Mouse (Mus musculus): ENCODE measurements around the gene Fuz. TPM values are rescaled to one million over a fixed set of nuclear protein-coding genes. Genes with fewer than 3 reads are reported as not detected.
A peak's percentile ranks its signal among the peaks of the same experiment; 100 is the strongest.

Gene Fuz
- total and polyA plus RNA-seq, 2 experiments from 2014 or later = 10.0 to 50.8 TPM

GRCm38 (mm10) chr7:44888256-44889105 lies 7.4 kb upstream of the Fuz start:
- Histone ChIP-seq H3K27ac (ENCODE audit: low read depth) (peak overlapping the region; percentile 74), H3K4me3 (ENCODE audit: low read depth, low read length) (no peak overlapping the region), H3K9me3 (replicated peaks; ENCODE audit: control insufficient read depth, low read length) (no peaks in the 10 kb centered on the region), H3K4me1 (ENCODE audit: control insufficient read depth, insufficient read depth) (peaks cover 40% of the 10 kb centered on the region), H3K27me3 (ENCODE audit: control insufficient read depth, insufficient read depth, low read length) (no peaks in the 10 kb centered on the region), H3K4me2 (ENCODE audit: low read depth, low read length) (no peak overlapping the region), H3K36me3 (replicated peaks; ENCODE audit: control insufficient read depth, insufficient read depth, low read length) (peaks cover 23% of the 10 kb centered on the region), H3K9ac (replicated peaks; ENCODE audit: low read depth, low read length) (no peak overlapping the region)
- WGBS = 37% methylated on average over 13 of the region's 13 CpGs
- DNase-seq (ENCODE audit: low spot score) (peak; percentile 52), ATAC-seq (ENCODE audit: insufficient read depth, low read depth) (peak; percentile 50)
- TF ChIP-seq CTCF (IDR thresholded peaks at IDR 0.05; ENCODE audit: low read depth) = no peak
- TF ChIP-seq EP300 (IDR thresholded peaks at IDR 0.05; ENCODE audit: low read depth) = peak; percentile 38; the same call in 1 of the 2 replicates

DNA sequence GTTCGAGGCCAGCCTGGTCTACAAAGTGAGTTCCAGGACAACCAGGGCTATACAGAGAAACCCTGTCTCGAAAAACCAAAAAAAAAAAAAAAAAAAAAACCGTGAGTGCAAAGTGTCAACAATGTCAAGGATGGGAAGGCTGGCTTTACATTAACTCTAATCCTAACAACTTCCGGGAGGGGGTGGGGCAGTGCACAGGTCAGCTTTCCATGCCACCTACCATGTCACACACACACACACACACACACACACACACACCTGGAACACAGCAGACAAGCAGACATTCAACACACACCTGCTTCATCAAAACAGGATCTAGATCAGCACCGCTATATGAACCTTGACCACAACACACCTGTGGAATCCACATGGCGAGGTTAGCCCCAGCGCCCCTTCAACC lies 5.7 kb upstream of the Fuz start:
- Histone ChIP-seq H3K4me2 (ENCODE audit: low read depth, low read length) (no peak overlapping the region), H3K4me3 (ENCODE audit: low read depth, low read length) (no peak overlapping the region), H3K27ac (ENCODE audit: low read depth) (no peak overlapping the region), H3K36me3 (replicated peaks; ENCODE audit: control insufficient read depth, insufficient read depth, low read length) (peaks cover 10% of the 10 kb centered on the region; the same call in 1 of the 2 replicates), H3K27me3 (ENCODE audit: control insufficient read depth, insufficient read depth, low read length) (no peaks in the 10 kb centered on the region), H3K9me3 (replicated peaks; ENCODE audit: control insufficient read depth, low read length) (no peaks in the 10 kb centered on the region), H3K4me1 (ENCODE audit: control insufficient read depth, insufficient read depth) (peaks cover 44% of the 10 kb centered on the region), H3K9ac (replicated peaks; ENCODE audit: low read depth, low read length) (no peak overlapping the region)
- ATAC-seq (ENCODE audit: insufficient read depth, low read depth) = no peak
- no peak for TF ChIP-seq CTCF (IDR thresholded peaks at IDR 0.05; ENCODE audit: low read depth)
- no peak for TF ChIP-seq EP300 (IDR thresholded peaks at IDR 0.05; ENCODE audit: low read depth)
- 85% methylated on average over 6 of the region's 7 CpGs for WGBS
- no peak for DNase-seq (ENCODE audit: low spot score)

GRCm38 (mm10) chr7:44890737-44891136 lies 5.1 kb upstream of the Fuz start:
- no peaks in the 10 kb centered on the region for H3K27me3 ChIP-seq (ENCODE audit: control insufficient read depth, insufficient read depth, low read length)
- ATAC-seq (ENCODE audit: insufficient read depth, low read depth) = no peak
- no peak overlapping the region; the same call in 1 of the 2 replicates for H3K4me3 ChIP-seq (ENCODE audit: low read depth, low read length)
- no peaks in the 10 kb centered on the region for H3K9me3 ChIP-seq (replicated peaks; ENCODE audit: control insufficient read depth, low read length)
- DNase-seq (ENCODE audit: low spot score) = no peak
- H3K9ac ChIP-seq (replicated peaks; ENCODE audit: low read depth, low read length) = no peak overlapping the region
- peaks cover 4% of the 10 kb centered on the region; the same call in 1 of the 2 replicates for H3K36me3 ChIP-seq (replicated peaks; ENCODE audit: control insufficient read depth, insufficient read depth, low read length)
- peak overlapping the region; percentile 91 for H3K4me2 ChIP-seq (ENCODE audit: low read depth, low read length)
- peaks cover 47% of the 10 kb centered on the region for H3K4me1 ChIP-seq (ENCODE audit: control insufficient read depth, insufficient read depth)
- 56% methylated on average over 4 of the region's 4 CpGs for WGBS
- H3K27ac ChIP-seq (ENCODE audit: low read depth) = no peak overlapping the region
- no peak for TF ChIP-seq EP300 (IDR thresholded peaks at IDR 0.05; ENCODE audit: low read depth)
- TF ChIP-seq CTCF (IDR thresholded peaks at IDR 0.05; ENCODE audit: low read depth) = no peak

DNA sequence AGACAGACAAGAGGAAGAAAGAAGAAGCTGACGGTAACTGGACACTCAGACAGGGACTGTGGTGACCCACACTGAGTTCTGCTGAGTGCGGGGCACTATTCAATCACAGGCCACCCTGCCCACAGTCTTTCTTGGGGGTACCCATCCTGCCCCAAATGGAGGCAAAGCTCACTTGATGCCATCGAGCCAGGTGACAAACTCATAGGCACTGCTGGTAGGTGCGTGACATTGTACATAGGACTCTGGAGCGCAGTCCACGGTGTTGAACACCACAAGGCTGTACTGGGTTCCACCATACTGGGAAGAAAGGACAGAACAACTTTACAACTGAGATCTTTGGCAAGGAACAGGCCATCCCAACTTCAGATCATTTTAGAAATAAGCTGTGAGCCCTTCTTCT lies 4.3 kb upstream of the Fuz start:
- Histone ChIP-seq H3K4me2 (ENCODE audit: low read depth, low read length) (peak overlapping the region; percentile 91), H3K9ac (replicated peaks; ENCODE audit: low read depth, low read length) (peak overlapping the region; percentile 87), H3K27ac (ENCODE audit: low read depth) (peak overlapping the region; percentile 91), H3K36me3 (replicated peaks; ENCODE audit: control insufficient read depth, insufficient read depth, low read length) (no peaks in the 10 kb centered on the region; the same call in 1 of the 2 replicates), H3K9me3 (replicated peaks; ENCODE audit: control insufficient read depth, low read length) (no peaks in the 10 kb centered on the region), H3K4me3 (ENCODE audit: low read depth, low read length) (peak overlapping the region; percentile 77), H3K27me3 (ENCODE audit: control insufficient read depth, insufficient read depth, low read length) (no peaks in the 10 kb centered on the region), H3K4me1 (ENCODE audit: control insufficient read depth, insufficient read depth) (peaks cover 51% of the 10 kb centered on the region)
- ATAC-seq (ENCODE audit: insufficient read depth, low read depth) = no peak
- no peak for DNase-seq (ENCODE audit: low spot score)
- 19% methylated on average over 6 of the region's 6 CpGs for WGBS
- TF ChIP-seq CTCF (IDR thresholded peaks at IDR 0.05; ENCODE audit: low read depth) = no peak
- TF ChIP-seq EP300 (IDR thresholded peaks at IDR 0.05; ENCODE audit: low read depth) = no peak

DNA sequence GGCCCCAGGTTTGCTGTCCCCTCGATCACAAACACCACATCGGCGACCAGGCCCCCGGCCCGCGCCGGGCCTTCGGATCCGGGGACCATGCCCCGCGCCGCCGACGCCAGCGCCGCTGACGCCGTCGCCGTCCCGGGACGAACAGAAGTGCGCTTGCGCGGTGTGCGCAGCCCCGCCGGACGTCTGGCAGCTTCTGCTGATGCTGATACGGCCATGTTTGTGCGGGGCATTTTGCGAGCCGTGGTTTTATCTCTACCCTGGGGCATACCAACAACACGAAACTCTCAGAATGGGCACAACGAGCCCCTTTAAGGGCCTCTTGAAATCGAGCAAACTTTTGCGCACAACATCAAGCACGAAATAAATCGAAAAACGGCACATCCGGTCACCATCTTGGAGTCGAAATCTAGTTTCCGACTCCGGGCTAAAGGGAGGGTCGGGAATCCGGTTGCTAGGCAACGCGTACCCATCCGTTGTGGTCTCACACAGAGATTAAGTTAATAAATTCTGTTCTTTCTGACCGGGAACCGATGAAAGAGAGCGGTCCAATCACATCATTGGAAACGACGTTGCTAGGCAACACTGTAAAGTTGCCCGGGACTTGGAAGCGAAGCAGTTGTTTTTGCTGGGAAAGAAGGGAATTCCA lies 3.5 kb upstream of the Fuz start, which contains the start of gene Med25:
Gene Med25, minus strand, starts transcription at position 437 of the 646 bp plus-strand sequence.
- H3K27me3 ChIP-seq (ENCODE audit: control insufficient read depth, insufficient read depth, low read length) = no peaks in the 10 kb centered on the region
- H3K4me1 ChIP-seq (ENCODE audit: control insufficient read depth, insufficient read depth) = peaks cover 50% of the 10 kb centered on the region
- no peaks in the 10 kb centered on the region; the same call in 1 of the 2 replicates for H3K36me3 ChIP-seq (replicated peaks; ENCODE audit: control insufficient read depth, insufficient read depth, low read length)
- peak; percentile 93 for DNase-seq (ENCODE audit: low spot score)
- ATAC-seq (ENCODE audit: insufficient read depth, low read depth) = peak; percentile 67
- no peak for TF ChIP-seq CTCF (IDR thresholded peaks at IDR 0.05; ENCODE audit: low read depth)
- no peak for TF ChIP-seq EP300 (IDR thresholded peaks at IDR 0.05; ENCODE audit: low read depth)
- peak within 1 kb of the TSS; percentile 87 for H3K9ac ChIP-seq (replicated peaks; ENCODE audit: low read depth, low read length)
- H3K9me3 ChIP-seq (replicated peaks; ENCODE audit: control insufficient read depth, low read length) = no peaks in the 10 kb centered on the region
- peak within 1 kb of the TSS; percentile 91 for H3K27ac ChIP-seq (ENCODE audit: low read depth)
- peak within 1 kb of the TSS; percentile 91 for H3K4me2 ChIP-seq (ENCODE audit: low read depth, low read length)
- WGBS = under 1% methylated on average over 56 of the region's 56 CpGs
- H3K4me3 ChIP-seq (ENCODE audit: low read depth, low read length) = peak within 1 kb of the TSS; percentile 77

Data from heart, postnatal 0 days (tissue).